Mouse (Mus musculus) spleen, adult 2 months (tissue): ENCODE measurements around the gene 2410004B18Rik. TPM values are rescaled to one million over a fixed set of nuclear protein-coding genes. Genes with fewer than 3 reads are reported as not detected.

Experiments used
- DNase-seq, 2 experiments: peaks; one replicate each; pipeline versions ENCODE4 v3.0.0 to v3.0.0-alpha.2; 2012 to 2021; ENCODE audit warnings: low spot score in 2 of 2, low read depth in 1 of 2
- H3K27ac ChIP-seq: fragments of 200-500 bp; 2 replicates; pipeline ENCODE4 v1.5.1; 2012; ENCODE audit warnings: low read length, inconsistent platforms; ENCODE audit not compliant: insufficient read depth
- H3K27me3 ChIP-seq: fragments of 200-500 bp; 2 replicates; pipeline ENCODE4 v1.6.1; 2012; ENCODE audit warnings: mild to moderate bottlenecking, moderate library complexity, low read length, inconsistent platforms; ENCODE audit not compliant: control insufficient read depth, insufficient read depth
- H3K36me3 ChIP-seq: fragments of 200-500 bp; 2 replicates; pipeline ENCODE4 v1.6.1; 2012; ENCODE audit warnings: mild to moderate bottlenecking, low read length, inconsistent platforms; ENCODE audit not compliant: control insufficient read depth, insufficient read depth
- H3K4me1 ChIP-seq: fragments of 200-500 bp; 2 replicates; pipeline ENCODE4 v1.6.1; 2011; ENCODE audit warnings: inconsistent platforms; ENCODE audit not compliant: control insufficient read depth, insufficient read depth, insufficient read length
- H3K4me3 ChIP-seq: fragments of 200-500 bp; 2 replicates; pipeline ENCODE4 v1.5.1; 2011; ENCODE audit warnings: mild to moderate bottlenecking, inconsistent platforms; ENCODE audit not compliant: insufficient read depth, insufficient read length; ENCODE audit errors: extremely low read depth
- CTCF ChIP-seq: fragments of 200-500 bp; IDR thresholded peaks from 2 replicates; pipeline ENCODE4 v1.5.1; 2011; ENCODE audit warnings: mild to moderate bottlenecking, inconsistent platforms; ENCODE audit not compliant: insufficient read depth, insufficient read length, insufficient replicate concordance; ENCODE audit errors: extremely low read depth
- POLR2A ChIP-seq: fragments of 200-500 bp; IDR thresholded peaks from 2 replicates; pipeline ENCODE4 v1.6.1; 2011; ENCODE audit warnings: low read depth, low read length, inconsistent platforms
- WGBS: fragments of 180-500 bp; shearing (Covaris S2); methylation state at CpG from one replicate; pipeline ENCODE4 v1.1.7; 2018; 5-methylcytosine and 5-hydroxymethylcytosine counted together
- polyA plus RNA-seq: library from polyadenylated mRNA; depleted of rRNA; stranded (reverse); fragments of >200 nt; gene quantifications from 2 replicates; pipeline ENCODE4 v1.2.3, GENCODE M21; 2012

2410004B18Rik gene
- polyA plus RNA-seq, 1 experiment = 9.0 TPM

- no peaks in the 10 kb centered on the region for H3K4me1 ChIP-seq
- TF ChIP-seq CTCF = no peak
- no peak for TF ChIP-seq POLR2A
- no peaks in the 10 kb centered on the region for H3K36me3 ChIP-seq
- no peaks in the 10 kb centered on the region for H3K27me3 ChIP-seq
- WGBS = 42% methylated on average over 4 of the region's 4 CpGs
- no peak overlapping the region for H3K27ac ChIP-seq
- DNase-seq = no peak
- no peak overlapping the region for H3K4me3 ChIP-seq
These were observed 21.0 kb upstream of the 2410004B18Rik start for GRCm38 (mm10) chr3:145916826-145917225.

- no peak for TF ChIP-seq CTCF
- no peak for TF ChIP-seq POLR2A
- peak within 1 kb of the TSS; percentile 48; the same call in 1 of the 2 replicates for H3K4me3 ChIP-seq
- H3K27me3 ChIP-seq = no peaks in the 10 kb centered on the region
- DNase-seq = no peak
- H3K36me3 ChIP-seq = no peaks in the 10 kb centered on the region
- 79% methylated on average over 11 of the region's 11 CpGs for WGBS
- peak within 1 kb of the TSS; percentile 83 for H3K27ac ChIP-seq
- no peaks in the 10 kb centered on the region; the same call in none of the 2 replicates for H3K4me1 ChIP-seq
These were observed 15.6 kb upstream of the 2410004B18Rik start, which contains the start of gene Bcl10 for GRCm38 (mm10) chr3:145922019-145922854. TSS of gene Bcl10 (plus strand) at chr3:145922804.

- 77% methylated on average over 3 of the region's 3 CpGs for WGBS
- H3K4me3 ChIP-seq = no peak overlapping the region
- TF ChIP-seq CTCF (no peak), POLR2A (no peak)
- DNase-seq = no peak
- no peak overlapping the region for H3K27ac ChIP-seq
- peaks cover 3% of the 10 kb centered on the region for H3K4me1 ChIP-seq
- peaks cover 3% of the 10 kb centered on the region; the same call in 1 of the 2 replicates for H3K36me3 ChIP-seq
- no peaks in the 10 kb centered on the region for H3K27me3 ChIP-seq
These were observed 14.8 kb upstream of the 2410004B18Rik start for GRCm38 (mm10) chr3:145922971-145923370.

GRCm38 (mm10) chr3:145923874-145924577 is 13.8 kb upstream of the 2410004B18Rik start:
- TF ChIP-seq CTCF (no peak), POLR2A (peak; percentile 85)
- DNase-seq = peak; percentile 98 to 99
- Histone ChIP-seq H3K27me3 (no peaks in the 10 kb centered on the region), H3K27ac (peak overlapping the region; percentile 96), H3K4me3 (peak overlapping the region; percentile 86), H3K36me3 (peaks cover 5% of the 10 kb centered on the region; the same call in 1 of the 2 replicates), H3K4me1 (peaks cover 5% of the 10 kb centered on the region)
- WGBS = under 1% methylated on average over 53 of the region's 58 CpGs

GRCm38 (mm10) chr3:145924649-145925337 is 13.0 kb upstream of the 2410004B18Rik start:
- Histone ChIP-seq H3K27me3 (no peaks in the 10 kb centered on the region), H3K4me3 (peak overlapping the region; percentile 86), H3K27ac (peak overlapping the region; percentile 96), H3K4me1 (peaks cover 9% of the 10 kb centered on the region), H3K36me3 (peaks cover 7% of the 10 kb centered on the region)
- peak; percentile 18; the same call in 1 of the 2 replicates for TF ChIP-seq POLR2A
- TF ChIP-seq CTCF = no peak
- DNase-seq = peak; percentile 57 to 71
- WGBS = under 1% methylated on average over 39 of the region's 39 CpGs

- DNase-seq = no peak
- TF ChIP-seq CTCF (no peak), POLR2A (no peak)
- Histone ChIP-seq H3K27me3 (no peaks in the 10 kb centered on the region), H3K27ac (no peak overlapping the region), H3K4me1 (peaks cover 9% of the 10 kb centered on the region), H3K4me3 (peak overlapping the region; percentile 86; the same call in 1 of the 2 replicates), H3K36me3 (peaks cover 11% of the 10 kb centered on the region)
- 55% methylated on average over 5 of the region's 5 CpGs for WGBS
These were observed 12.3 kb upstream of the 2410004B18Rik start for GRCm38 (mm10) chr3:145925506-145925905.
